Mouse (Mus musculus) liver, adult 2 months (tissue): Measurements from ENCODE around the gene Grm7. TPM values are rescaled to one million over a fixed set of nuclear protein-coding genes. Genes with fewer than 3 reads are reported as not detected.

Source experiments
- DNase-seq: peaks from one replicate; pipeline ENCODE4 v3.0.0-alpha.2; 2011; ENCODE audit warnings: low read depth, low spot score; ENCODE audit errors: extremely low read depth
- H3K27ac ChIP-seq: fragments of 200-500 bp; replicated peaks from 2 replicates; pipeline ENCODE4 v1.5.1; 2012; ENCODE audit warnings: low read depth, mild to moderate bottlenecking, control low read depth, inconsistent platforms, low read length; ENCODE audit not compliant: insufficient read depth
- H3K27me3 ChIP-seq: fragments of 200-500 bp; 2 replicates; pipeline ENCODE4 v1.6.1; 2012; ENCODE audit warnings: mild to moderate bottlenecking, moderate library complexity, low read length, inconsistent platforms; ENCODE audit not compliant: control insufficient read depth, insufficient read depth
- H3K36me3 ChIP-seq: fragments of 200-500 bp; 2 replicates; pipeline ENCODE4 v1.6.1; 2012; ENCODE audit warnings: low read length, inconsistent platforms; ENCODE audit not compliant: control insufficient read depth, insufficient read depth
- H3K4me1 ChIP-seq: fragments of 200-500 bp; 2 replicates; pipeline ENCODE4 v1.6.1; 2011; ENCODE audit warnings: low read length; ENCODE audit not compliant: control insufficient read depth, insufficient read depth
- H3K4me3 ChIP-seq: fragments of 200-500 bp; 2 replicates; pipeline ENCODE4 v1.5.1; 2011; ENCODE audit warnings: low read depth, mild to moderate bottlenecking, control low read depth, low read length, moderate library complexity; ENCODE audit not compliant: insufficient read depth
- H3K79me2 ChIP-seq: fragments of 200-500 bp; 2 replicates; pipeline ENCODE4 v1.6.1; 2012; ENCODE audit warnings: inconsistent platforms, mild to moderate bottlenecking, low read length, moderate library complexity; ENCODE audit not compliant: control insufficient read depth, insufficient read depth
- H3K9ac ChIP-seq: fragments of 200-500 bp; 2 replicates; pipeline ENCODE4 v1.6.1; 2012; ENCODE audit warnings: low read depth, mild to moderate bottlenecking, control low read depth, inconsistent platforms, low read length
- CTCF ChIP-seq: fragments of 200-500 bp; IDR thresholded peaks from 2 replicates; pipeline ENCODE4 v1.5.1; 2011; ENCODE audit warnings: low read depth, low read length, control low read depth
- POLR2A ChIP-seq: fragments of 200-500 bp; IDR thresholded peaks from 2 replicates; pipeline ENCODE4 v1.6.1; 2011; ENCODE audit warnings: low read length, control low read depth; ENCODE audit not compliant: insufficient read depth; ENCODE audit errors: extremely low read depth
- WGBS: fragments of 180-500 bp; shearing (Covaris S2); methylation state at CpG from one replicate; pipeline ENCODE4 v1.1.7; 2018; 5-methylcytosine and 5-hydroxymethylcytosine counted together
- polyA plus RNA-seq: library from polyadenylated mRNA; depleted of rRNA; stranded (reverse); fragments of >200 nt; gene quantifications from 2 replicates; pipeline ENCODE4 v1.2.3, GENCODE M21; 2012
- total RNA-seq: library from RNA; depleted of rRNA; stranded (reverse); fragments of >200 nt; gene quantifications from 2 replicates; pipeline ENCODE4 v1.2.3, GENCODE M21; 2014

Grm7 gene
- total and polyA plus RNA-seq, 2 experiments: not detected

- WGBS: 81% methylated on average over 1 of the region's 1 CpGs
- Histone ChIP-seq H3K79me2 (no peaks in the 10 kb centered on the region), H3K4me1 (no peaks in the 10 kb centered on the region), H3K36me3 (no peaks in the 10 kb centered on the region), H3K27ac (no peak overlapping the region), H3K9ac (no peak overlapping the region), H3K4me3 (no peak overlapping the region), H3K27me3 (no peaks in the 10 kb centered on the region)
- no peak for DNase-seq
- TF ChIP-seq POLR2A: no peak
- no peak for TF ChIP-seq CTCF
These were observed 779.4 kb downstream of the Grm7 start for GRCm38 (mm10) chr6:111424737-111425136.

GRCm38 (mm10) chr6:111446228-111446627, 800.8 kb downstream of the Grm7 start:
- no peak for DNase-seq
- Histone ChIP-seq H3K27me3 (no peaks in the 10 kb centered on the region), H3K27ac (no peak overlapping the region), H3K36me3 (no peaks in the 10 kb centered on the region), H3K4me3 (no peak overlapping the region), H3K9ac (no peak overlapping the region), H3K4me1 (peaks cover 3% of the 10 kb centered on the region; the same call in 1 of the 2 replicates), H3K79me2 (no peaks in the 10 kb centered on the region)
- WGBS: 71% methylated on average over 2 of the region's 2 CpGs
- TF ChIP-seq POLR2A (no peak), CTCF (no peak)

GRCm38 (mm10) chr6:111447851-111448250, 802.5 kb downstream of the Grm7 start:
- Histone ChIP-seq H3K27me3 (no peaks in the 10 kb centered on the region), H3K27ac (no peak overlapping the region), H3K9ac (no peak overlapping the region), H3K36me3 (no peaks in the 10 kb centered on the region), H3K4me3 (no peak overlapping the region), H3K4me1 (peaks cover 3% of the 10 kb centered on the region; the same call in 1 of the 2 replicates), H3K79me2 (no peaks in the 10 kb centered on the region)
- DNase-seq: peak; percentile 23
- no peak for TF ChIP-seq CTCF
- TF ChIP-seq POLR2A: no peak

- DNase-seq: peak; percentile 86
- Histone ChIP-seq H3K36me3 (no peaks in the 10 kb centered on the region), H3K4me3 (no peak overlapping the region), H3K27ac (no peak overlapping the region), H3K27me3 (no peaks in the 10 kb centered on the region), H3K9ac (no peak overlapping the region), H3K79me2 (no peaks in the 10 kb centered on the region), H3K4me1 (peaks cover 3% of the 10 kb centered on the region; the same call in 1 of the 2 replicates)
- 35% methylated on average over 3 of the region's 3 CpGs for WGBS
- no peak for TF ChIP-seq POLR2A
- TF ChIP-seq CTCF: no peak
These were observed 803.8 kb downstream of the Grm7 start for GRCm38 (mm10) chr6:111449054-111449783.

- H3K36me3 ChIP-seq: no peaks in the 10 kb centered on the region
- H3K4me1 ChIP-seq: no peaks in the 10 kb centered on the region
- H3K27me3 ChIP-seq: no peaks in the 10 kb centered on the region
- no peak for TF ChIP-seq CTCF
- TF ChIP-seq POLR2A: no peak
- H3K9ac ChIP-seq: no peak overlapping the region
- no peak for DNase-seq
- no peaks in the 10 kb centered on the region for H3K79me2 ChIP-seq
- no peak overlapping the region for H3K4me3 ChIP-seq
- WGBS: 42% methylated on average over 1 of the region's 1 CpGs
- H3K27ac ChIP-seq: no peak overlapping the region
These were observed 836.5 kb downstream of the Grm7 start for GRCm38 (mm10) chr6:111481866-111482265.

- Histone ChIP-seq H3K27me3 (no peaks in the 10 kb centered on the region), H3K27ac (no peak overlapping the region), H3K4me1 (no peaks in the 10 kb centered on the region), H3K79me2 (no peaks in the 10 kb centered on the region), H3K9ac (no peak overlapping the region), H3K4me3 (no peak overlapping the region), H3K36me3 (no peaks in the 10 kb centered on the region)
- TF ChIP-seq POLR2A: no peak
- TF ChIP-seq CTCF: no peak
- no peak for DNase-seq
These were observed 840.7 kb downstream of the Grm7 start for GRCm38 (mm10) chr6:111486081-111486480.
